Mouse (Mus musculus) liver, embryonic 14.5 days (tissue): ENCODE measurements around the gene Psmd14.

ENCODE experiments used
- CTCF ChIP-seq: IDR thresholded peaks from 2 replicates; pipeline ENCODE4 v1.5.1; 2016; ENCODE audit warnings: antibody characterized with exemption, low read depth, control low read depth
- EP300 ChIP-seq: IDR thresholded peaks from 2 replicates; pipeline ENCODE4 v1.6.1; 2016; ENCODE audit warnings: antibody characterized with exemption, low read depth

DNA sequence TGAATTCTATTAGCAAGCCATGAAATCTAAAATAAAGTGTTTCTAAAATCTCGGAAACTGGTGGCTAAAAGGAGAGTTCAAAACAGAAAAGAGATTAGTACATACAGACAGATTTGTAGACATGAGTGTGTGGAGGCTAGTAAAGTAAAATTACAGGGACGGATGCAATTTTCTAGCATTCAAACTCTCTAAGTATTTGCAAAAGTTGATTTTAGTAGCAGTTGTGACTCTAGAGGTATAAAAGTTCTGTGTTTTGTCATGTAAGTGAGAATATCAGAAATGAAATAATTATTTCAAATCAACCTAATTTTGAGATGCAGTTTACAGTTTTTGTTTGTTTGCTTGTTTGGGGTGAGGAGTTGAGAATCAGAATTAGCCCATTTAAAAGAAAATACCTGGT lies 96.3 kb downstream of the Psmd14 start:
- TF ChIP-seq CTCF (no peak), EP300 (no peak)
